9 mouse cellular contexts compared by ENCODE assay signal in the genomic region with DNA sequence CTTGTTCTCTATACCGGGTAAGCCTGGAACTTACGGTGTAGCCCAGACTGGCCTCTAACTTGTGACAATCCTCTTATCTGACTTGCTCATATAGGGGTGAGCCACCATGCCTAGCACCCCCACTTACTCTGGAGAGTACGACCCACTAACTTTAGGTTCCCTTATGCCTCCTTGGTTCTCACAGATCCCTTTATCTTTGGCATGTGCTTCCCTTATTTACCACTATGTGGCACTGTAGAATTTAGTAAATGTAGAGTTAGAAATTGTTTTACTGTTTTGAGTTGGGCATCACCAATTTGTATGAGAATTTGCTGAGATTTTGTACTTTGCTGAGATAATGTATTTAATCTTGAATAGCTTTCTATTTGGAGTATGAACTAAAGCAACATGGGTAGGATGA. TPM values are rescaled to one million over a fixed set of nuclear protein-coding genes. Genes with fewer than 3 reads are reported as not detected.
DNase-seq lines count a peak whose midpoint lies in the region; ATAC-seq and TF ChIP-seq lines count a peak whose summit lies in the region.
"Had no signal": no experiment of that assay in that cellular context is flagged by ENCODE, and none has a peak within 500 bp of the region (broad histone marks: within the 10 kb centered on the region; RNA-seq: fewer than 3 reads in every experiment).

No protein-coding gene starts in this region.

- H3K9me3 ChIP-seq in hindbrain, embryonic 14.5 days (ENCODE audit: control insufficient read depth, low read length), result no peaks in the 10 kb centered on the region
- no peaks in the 10 kb centered on the region for H3K9me3 ChIP-seq in hindbrain, embryonic 10.5 days
- no peaks in the 10 kb centered on the region for H3K9me3 ChIP-seq in CH12.LX (replicated peaks; ENCODE audit: low read length)
- H3K9me3 ChIP-seq: embryonic facial prominence, embryonic 15.5 days had no signal

- peak; percentile 88 for DNase-seq in hindbrain, embryonic 14.5 days (ENCODE audit: low spot score)
- DNase-seq in hindbrain, embryonic 10.5 days (ENCODE audit: low spot score), result no peak
- DNase-seq in 3T3-L1 (ENCODE audit: low read depth, low spot score) (peak; percentile 76), CH12.LX (ENCODE audit: extremely low read depth) (peak; percentile 67)
- DNase-seq in embryo, embryonic 9.5 days (ENCODE audit: extremely low spot score), result peak; percentile 14
- peak; percentile 67 for DNase-seq in splenic B cell, adult 2 months (ENCODE audit: low read depth, low spot score)
- DNase-seq in adrenal gland, adult 8-10 months, result no peak

- in situ Hi-C loops in CH12.LX (cut with MboI; ENCODE audit: low pct_ligation_motif_present, low pct_unique_long_range_greater_than_20kb, low sequenced_read_pairs), result no loop called here

- no peak overlapping the region for H3K4me2 ChIP-seq in hindbrain, embryonic 14.5 days (replicated peaks)
- H3K4me2 ChIP-seq in CH12.LX (ENCODE audit: insufficient read depth, low read depth, poor library complexity, severe bottlenecking), result no peak overlapping the region
- H3K4me2 ChIP-seq: embryonic facial prominence, embryonic 15.5 days had no signal

- H3K4me3 ChIP-seq in hindbrain, embryonic 14.5 days (replicated peaks; ENCODE audit: low read length), result no peak overlapping the region
- H3K4me3 ChIP-seq in hindbrain, embryonic 10.5 days, result no peak overlapping the region
- H3K4me3 ChIP-seq in CH12.LX (replicated peaks in 1 of 3; ENCODE audit: low read depth in 2 of 3, low read length in 2 of 3, poor library complexity in 1 of 3), result no peak overlapping the region
- H3K4me3 ChIP-seq: embryonic facial prominence, embryonic 15.5 days had no signal

- no peaks in the 10 kb centered on the region for H3K4me1 ChIP-seq in hindbrain, embryonic 14.5 days (replicated peaks; ENCODE audit: control insufficient read depth, insufficient read depth, low read length)
- H3K4me1 ChIP-seq in hindbrain, embryonic 10.5 days (replicated peaks), result no peaks in the 10 kb centered on the region
- no peaks in the 10 kb centered on the region for H3K4me1 ChIP-seq in CH12.LX (ENCODE audit: control insufficient read depth in 1 of 2, insufficient read depth in 2 of 2)
- H3K4me1 ChIP-seq: embryonic facial prominence, embryonic 15.5 days had no signal

- no peaks in the 10 kb centered on the region; the same call in 1 of the 2 replicates for H3K79me2 ChIP-seq in CH12.LX (replicated peaks; ENCODE audit: control insufficient read depth, extremely low read depth, insufficient read depth, poor library complexity, severe bottlenecking)

- no peak for TF ChIP-seq POLR2A in CH12.LX (IDR thresholded peaks at IDR 0.05; ENCODE audit: low read depth, low read length)

- TF ChIP-seq EP300 in CH12.LX (IDR thresholded peaks at IDR 0.05; ENCODE audit: low read length), result no peak

- dilution Hi-C loops in CH12.LX (cut with MboI; ENCODE audit: extremely low pct_ligation_motif_present, extremely low pct_unique_long_range_greater_than_20kb, low sequenced_read_pairs), result no loop called here

- no peak for ATAC-seq in hindbrain, embryonic 14.5 days (ENCODE audit: low FRiP score)
- no peak for ATAC-seq in monocyte, adult 5-6 weeks (replicated peaks; ENCODE audit: insufficient number of reproducible peaks, low FRiP score, low TSS enrichment, poor library complexity, severe bottlenecking)

- no peaks in the 10 kb centered on the region for H3K27me3 ChIP-seq in hindbrain, embryonic 14.5 days (ENCODE audit: control insufficient read depth, insufficient read depth, low read length)
- no peaks in the 10 kb centered on the region for H3K27me3 ChIP-seq in hindbrain, embryonic 10.5 days (ENCODE audit: insufficient read depth, poor library complexity, severe bottlenecking)
- H3K27me3 ChIP-seq in CH12.LX (replicated peaks), result no peaks in the 10 kb centered on the region
- no peaks in the 10 kb centered on the region for H3K27me3 ChIP-seq in splenic B cell, adult 2 months (ENCODE audit: control insufficient read depth, insufficient read depth, low read length, poor library complexity, severe bottlenecking)
- H3K27me3 ChIP-seq: embryonic facial prominence, embryonic 15.5 days had no signal

- H3K9ac ChIP-seq in hindbrain, embryonic 14.5 days, result no peak overlapping the region
- no peak overlapping the region for H3K9ac ChIP-seq in CH12.LX (ENCODE audit: insufficient read depth, low read depth)
- H3K9ac ChIP-seq: embryonic facial prominence, embryonic 15.5 days had no signal

- TF ChIP-seq CTCF in CH12.LX (conservative IDR thresholded peaks at IDR 0.05 in 1 of 2, IDR thresholded peaks at IDR 0.05 in 1 of 2; ENCODE audit: low read depth in 2 of 2, low read length in 2 of 2), result peak; percentile 68 to 90

- H3K27ac ChIP-seq in hindbrain, embryonic 14.5 days, result no peak overlapping the region
- no peak overlapping the region for H3K27ac ChIP-seq in hindbrain, embryonic 10.5 days
- no peak overlapping the region for H3K27ac ChIP-seq in CH12.LX (ENCODE audit: insufficient read depth, low read depth)
- H3K27ac ChIP-seq: embryonic facial prominence, embryonic 15.5 days had no signal

- TF ChIP-seq RAD21 in CH12.LX (IDR thresholded peaks at IDR 0.05; ENCODE audit: low read depth, low read length), result peak; percentile 91

- 82% methylated on average over 3 of the region's 3 CpGs for WGBS in hindbrain, embryonic 14.5 days
- WGBS in hindbrain, embryonic 10.5 days, result 84% methylated on average over 3 of the region's 3 CpGs

- peaks cover 43% of the 10 kb centered on the region for H3K36me3 ChIP-seq in hindbrain, embryonic 14.5 days (replicated peaks; ENCODE audit: control insufficient read depth, insufficient read depth)
- H3K36me3 ChIP-seq in hindbrain, embryonic 10.5 days, result peaks cover 83% of the 10 kb centered on the region
- peaks cover 30 to 68% of the 10 kb centered on the region in 2 experiments for H3K36me3 ChIP-seq in CH12.LX (replicated peaks in 1 of 2; ENCODE audit: control insufficient read depth in 1 of 2, insufficient read depth in 1 of 2, low read length in 1 of 2)
- H3K36me3 ChIP-seq in splenic B cell, adult 2 months (ENCODE audit: control insufficient read depth, insufficient read depth, low read length, poor library complexity, severe bottlenecking), result peaks cover 6% of the 10 kb centered on the region; the same call in 1 of the 2 replicates

TF ChIP-seq in CH12.LX, 34 proteins besides CTCF, POLR2A, EP300 and RAD21:
- TF ChIP-seq JUND (conservative IDR thresholded peaks at IDR 0.05; ENCODE audit: low read depth, low read length), result no peak
- no peak for TF ChIP-seq ELF1 (IDR thresholded peaks at IDR 0.05; ENCODE audit: low read depth, low read length)
- no peak for TF ChIP-seq USF2 (conservative IDR thresholded peaks at IDR 0.05; ENCODE audit: low read depth, low read length)
- no peak for TF ChIP-seq PAX5 (IDR thresholded peaks at IDR 0.05; ENCODE audit: low read length)
- TF ChIP-seq SMC3 (IDR thresholded peaks at IDR 0.05; ENCODE audit: low read depth, low read length), result peak; percentile 89
- peak; percentile 72; the same call in 1 of the 2 replicates for TF ChIP-seq MYC (IDR thresholded peaks at IDR 0.05; ENCODE audit: low read depth, low read length)
- TF ChIP-seq BHLHE40 (IDR thresholded peaks at IDR 0.05; ENCODE audit: low read depth, low read length), result no peak
- peak; percentile 20; the same call in 1 of the 2 replicates for TF ChIP-seq IRF4 (IDR thresholded peaks at IDR 0.05; ENCODE audit: low read depth, low read length)
- TF ChIP-seq ZC3H11A (IDR thresholded peaks at IDR 0.05; ENCODE audit: low read depth, low read length), result peak; percentile 57; the same call in 1 of the 2 replicates
- no peak for TF ChIP-seq SIN3A (IDR thresholded peaks at IDR 0.05; ENCODE audit: low read length)

RNA-seq across cellular contexts. Expression of gene Srr, which starts 20.6 kb away (rescaled TPM):
- polyA plus RNA-seq in hindbrain, embryonic 14.5 days (2014; fragmentation: Nextera tagmentation; extraction: Ambion mirVana), result 43.2 and 51.8 TPM in 2 replicates
- 17.6 and 24.4 TPM in 2 replicates for polyA plus RNA-seq in hindbrain, embryonic 10.5 days (2016; fragmentation: Nextera tagmentation; extraction: Ambion mirVana)
- total RNA-seq in CH12.LX (2012; rRNA removed) (4.0 and 5.9 TPM in 2 replicates), CH12.LX (2014; rRNA removed) (5.7 and 6.7 TPM in 2 replicates)
- 5.7 and 7.6 TPM in 2 replicates for polyA plus RNA-seq in CH12.LX (2012; ENCODE audit: insufficient read length, low read depth)
- total RNA-seq in adrenal gland, adult 8-10 months (2022), result 10 to 100 TPM; 31.0 to 54.6 (median 51.0) TPM
- 0.75 to 5.8 TPM (median 3.9 TPM) in 3 replicates for total RNA-seq in monocyte, adult 5-6 weeks (2017)

RNA-seq across cellular contexts. Expression of gene Smg6, which starts 20.7 kb away (rescaled TPM):
- 12.8 and 14.0 TPM in 2 replicates for polyA plus RNA-seq in hindbrain, embryonic 14.5 days (2014; fragmentation: Nextera tagmentation; extraction: Ambion mirVana)
- polyA plus RNA-seq in hindbrain, embryonic 10.5 days (2016; fragmentation: Nextera tagmentation; extraction: Ambion mirVana), result 18.7 and 19.2 TPM in 2 replicates
- total RNA-seq in CH12.LX (2012; rRNA removed) (12.0 and 12.1 TPM in 2 replicates), CH12.LX (2014; rRNA removed) (8.0 and 9.0 TPM in 2 replicates)
- 14.8 and 18.5 TPM in 2 replicates for polyA plus RNA-seq in CH12.LX (2012; ENCODE audit: insufficient read length, low read depth)
- 10 to 100 TPM; 24.7 to 41.9 (median 33.3) TPM for total RNA-seq in adrenal gland, adult 8-10 months (2022)
- 25.4 to 48.6 TPM (median 28.2 TPM) in 3 replicates for total RNA-seq in monocyte, adult 5-6 weeks (2017)

RNA-seq across cellular contexts. Expression of gene Tsr1, which starts 48.5 kb away (rescaled TPM):
- polyA plus RNA-seq in hindbrain, embryonic 14.5 days (2014; fragmentation: Nextera tagmentation; extraction: Ambion mirVana), result 32.1 and 33.1 TPM in 2 replicates
- 35.9 and 47.5 TPM in 2 replicates for polyA plus RNA-seq in hindbrain, embryonic 10.5 days (2016; fragmentation: Nextera tagmentation; extraction: Ambion mirVana)
- total RNA-seq in CH12.LX (2012; rRNA removed), result 85.2 and 127 TPM in 2 replicates
- total RNA-seq in CH12.LX (2014; rRNA removed), result 101 and 105 TPM in 2 replicates
- polyA plus RNA-seq in CH12.LX (2012; ENCODE audit: insufficient read length, low read depth), result 149 and 162 TPM in 2 replicates
- total RNA-seq in adrenal gland, adult 8-10 months (2022), result 10 to 100 TPM; 40.9 to 45.4 (median 41.3) TPM
- 26.3 to 41.9 TPM (median 28.8 TPM) in 3 replicates for total RNA-seq in monocyte, adult 5-6 weeks (2017)

RNA-seq across cellular contexts. Expression of gene Sgsm2, which starts 49.5 kb away (rescaled TPM):
- 23.7 and 28.9 TPM in 2 replicates for polyA plus RNA-seq in hindbrain, embryonic 14.5 days (2014; fragmentation: Nextera tagmentation; extraction: Ambion mirVana)
- 7.8 and 10.7 TPM in 2 replicates for polyA plus RNA-seq in hindbrain, embryonic 10.5 days (2016; fragmentation: Nextera tagmentation; extraction: Ambion mirVana)
- total RNA-seq in CH12.LX (2012; rRNA removed) (2.4 and 3.8 TPM in 2 replicates), CH12.LX (2014; rRNA removed) (0.75 and 0.93 TPM in 2 replicates)
- polyA plus RNA-seq in CH12.LX (2012; ENCODE audit: insufficient read length, low read depth), result 3.1 and 3.8 TPM in 2 replicates
- 10 to 100 TPM; 29.2 to 30.5 (median 30.0) TPM for total RNA-seq in adrenal gland, adult 8-10 months (2022)
- 1.4 to 10.7 TPM (median 3.1 TPM) in 3 replicates for total RNA-seq in monocyte, adult 5-6 weeks (2017)

Comparison
In these comparisons a context has a peak if more than half of its experiments do, and no peak if none do; other contexts are left out.
1. DNase-seq: peak in hindbrain, embryonic 14.5 days (single experiment), 3T3-L1 (single experiment), CH12.LX (single experiment), embryo, embryonic 9.5 days (single experiment) and splenic B cell, adult 2 months (single experiment); none in hindbrain, embryonic 10.5 days (single experiment) and adrenal gland, adult 8-10 months (single experiment).